Mouse (Mus musculus) embryonic fibroblast, embryonic 13.5 days (primary cell): ENCODE measurements around the gene Gli3. TPM values are rescaled to one million over a fixed set of nuclear protein-coding genes. Genes with fewer than 3 reads are reported as not detected.
A peak's percentile ranks its signal among the peaks of the same experiment; 100 is the strongest.

Experiments
- H3K27ac ChIP-seq: 2 replicates; pipeline ENCODE4 v1.5.1; 2012; ENCODE audit warnings: low read length, control low read depth, inconsistent platforms; ENCODE audit not compliant: insufficient read depth
- H3K4me1 ChIP-seq: 2 replicates; pipeline ENCODE4 v1.6.1; 2011; ENCODE audit warnings: low read length; ENCODE audit not compliant: control insufficient read depth, insufficient read depth
- H3K4me3 ChIP-seq: 2 replicates; pipeline ENCODE4 v1.5.1; 2011; ENCODE audit warnings: mild to moderate bottlenecking, control low read depth, low read length; ENCODE audit not compliant: insufficient read depth
- CTCF ChIP-seq: IDR thresholded peaks from 2 replicates; pipeline ENCODE4 v1.5.1; 2011; ENCODE audit warnings: mild to moderate bottlenecking, control low read depth, low read length, moderate library complexity, borderline replicate concordance; ENCODE audit not compliant: insufficient read depth
- POLR2A ChIP-seq: IDR thresholded peaks from 2 replicates; pipeline ENCODE4 v1.6.1; 2011; ENCODE audit warnings: low read depth, mild to moderate bottlenecking, control low read depth, low read length, moderate library complexity
- polyA plus RNA-seq: library from polyadenylated mRNA; stranded (reverse); fragments of >200 nt; gene quantifications from 2 replicates; pipeline ENCODE4 v1.2.4, GENCODE M21; 2011; ENCODE audit warnings: low read depth; ENCODE audit not compliant: missing spikeins, insufficient read length

Gli3 gene
- polyA plus RNA-seq, 1 experiment, result 64.3 TPM

DNA sequence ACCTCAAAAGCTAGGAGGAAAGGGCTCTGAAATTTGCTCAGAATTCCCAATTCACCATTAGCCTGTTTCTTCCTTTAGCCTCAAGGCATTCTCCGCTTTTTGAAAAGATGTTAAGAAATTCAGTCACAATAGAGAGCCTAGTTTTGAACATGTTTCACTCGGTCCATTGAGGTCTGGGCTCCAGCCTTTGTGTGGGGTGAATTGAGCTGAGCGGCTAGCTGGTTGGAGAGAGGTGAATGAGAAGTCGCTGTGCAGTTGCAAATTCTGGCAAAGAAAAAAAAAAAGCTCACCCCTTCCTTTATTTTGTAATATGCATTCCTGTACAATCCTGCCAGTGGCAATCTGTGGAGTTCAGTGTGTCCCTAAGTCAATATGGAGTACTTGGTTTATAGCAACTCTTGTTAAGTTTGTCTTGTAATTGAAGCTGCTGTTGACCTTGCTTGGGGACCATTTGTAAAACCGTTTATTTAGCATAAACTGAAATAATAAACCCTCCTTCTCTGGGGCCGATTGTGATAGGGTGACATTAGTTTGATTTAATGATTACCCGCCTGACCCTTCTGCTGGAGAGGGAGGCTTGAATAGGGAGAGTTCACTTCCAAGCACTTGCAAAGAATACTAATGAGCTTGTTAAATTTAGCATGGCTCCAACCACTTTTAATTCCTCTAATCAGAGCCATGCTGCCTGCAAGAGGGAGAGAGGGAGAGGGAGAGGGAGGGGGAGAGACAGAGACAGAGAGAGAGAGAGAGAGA lies 81.0 kb downstream of the Gli3 start:
- peaks cover 29% of the 10 kb centered on the region for H3K4me1 ChIP-seq
- H3K4me3 ChIP-seq, result no peak overlapping the region
- H3K27ac ChIP-seq, result peak overlapping the region; percentile 98; the same call in 1 of the 2 replicates
- TF ChIP-seq POLR2A (no peak), CTCF (no peak)

DNA sequence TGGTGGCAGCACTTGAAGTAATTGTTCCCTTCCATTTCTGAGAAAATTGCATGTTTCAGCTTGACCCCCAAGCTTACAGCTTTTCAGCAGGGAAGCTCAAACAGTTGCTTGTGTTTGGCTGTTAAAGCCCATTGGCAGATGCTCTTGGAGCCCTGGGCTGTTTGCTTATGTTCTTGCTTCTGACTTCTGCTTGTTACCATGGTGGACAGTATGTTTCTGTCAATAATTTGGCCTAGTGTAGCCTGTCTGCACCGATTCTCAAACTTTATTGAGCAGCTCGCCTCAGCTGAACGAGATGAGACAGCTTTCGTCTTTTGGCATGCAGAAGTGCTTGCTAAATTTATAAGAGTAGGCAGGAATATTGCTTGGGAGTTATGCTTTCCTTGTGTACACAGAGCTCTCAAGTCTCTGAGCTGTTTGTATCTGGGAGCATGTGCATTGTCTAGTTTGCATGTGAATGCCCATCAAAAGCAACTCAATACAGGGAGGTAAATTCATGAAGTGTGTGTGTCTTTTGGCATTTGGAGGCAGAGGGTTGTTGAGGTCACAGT lies 82.4 kb downstream of the Gli3 start:
- Histone ChIP-seq H3K4me1 (peaks cover 29% of the 10 kb centered on the region), H3K27ac (peak overlapping the region; percentile 98), H3K4me3 (no peak overlapping the region)
- TF ChIP-seq POLR2A, result no peak
- no peak for TF ChIP-seq CTCF

DNA sequence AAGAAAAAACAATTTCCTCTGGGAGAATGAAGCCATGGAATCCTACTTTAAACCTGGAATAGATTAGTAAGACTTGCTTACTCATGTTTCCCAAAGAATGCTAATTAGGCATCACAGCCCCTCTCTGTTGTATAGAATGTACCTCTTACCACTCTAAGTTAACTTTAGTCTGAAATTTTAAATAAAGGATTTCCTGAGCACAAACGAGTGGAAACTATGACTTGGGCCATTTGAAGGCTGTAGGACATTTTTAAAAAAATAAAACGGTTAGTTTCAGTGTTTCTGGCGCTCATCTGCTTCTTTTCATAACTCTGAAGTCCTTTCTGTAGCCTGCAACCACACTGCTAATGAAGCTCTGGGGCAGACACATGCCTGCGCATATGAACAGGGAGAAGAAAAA lies 83.2 kb downstream of the Gli3 start:
- H3K4me1 ChIP-seq, result peaks cover 33% of the 10 kb centered on the region

DNA sequence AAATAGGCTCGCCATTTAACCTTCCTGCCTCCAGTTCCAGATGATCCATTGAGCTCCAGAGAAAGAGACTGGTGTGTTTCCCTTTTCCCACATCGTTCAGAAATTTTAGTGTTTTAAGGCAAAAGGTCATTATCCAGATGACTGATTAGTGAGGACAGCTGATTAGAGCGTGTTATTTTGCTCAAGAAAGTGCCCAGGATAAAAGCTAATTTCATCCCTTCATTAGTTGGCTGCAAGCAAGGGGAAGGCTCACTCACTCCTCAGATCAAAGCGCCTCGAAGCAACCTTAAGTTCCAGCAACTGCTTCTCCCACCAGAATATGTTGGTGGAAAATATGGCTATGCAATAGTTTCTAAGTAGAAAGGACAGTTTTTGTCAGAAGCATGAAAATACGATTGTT lies 86.4 kb downstream of the Gli3 start:
- TF ChIP-seq POLR2A (no peak), CTCF (no peak)
- Histone ChIP-seq H3K4me3 (no peak overlapping the region), H3K27ac (peak overlapping the region; percentile 27; the same call in 1 of the 2 replicates), H3K4me1 (peaks cover 22% of the 10 kb centered on the region)

More for the DNA sequence above, 83.2 kb downstream of the Gli3 start:
- no peak overlapping the region for H3K4me3 ChIP-seq
- TF ChIP-seq CTCF (no peak), POLR2A (no peak)
- H3K27ac ChIP-seq, result peak overlapping the region; percentile 98

DNA sequence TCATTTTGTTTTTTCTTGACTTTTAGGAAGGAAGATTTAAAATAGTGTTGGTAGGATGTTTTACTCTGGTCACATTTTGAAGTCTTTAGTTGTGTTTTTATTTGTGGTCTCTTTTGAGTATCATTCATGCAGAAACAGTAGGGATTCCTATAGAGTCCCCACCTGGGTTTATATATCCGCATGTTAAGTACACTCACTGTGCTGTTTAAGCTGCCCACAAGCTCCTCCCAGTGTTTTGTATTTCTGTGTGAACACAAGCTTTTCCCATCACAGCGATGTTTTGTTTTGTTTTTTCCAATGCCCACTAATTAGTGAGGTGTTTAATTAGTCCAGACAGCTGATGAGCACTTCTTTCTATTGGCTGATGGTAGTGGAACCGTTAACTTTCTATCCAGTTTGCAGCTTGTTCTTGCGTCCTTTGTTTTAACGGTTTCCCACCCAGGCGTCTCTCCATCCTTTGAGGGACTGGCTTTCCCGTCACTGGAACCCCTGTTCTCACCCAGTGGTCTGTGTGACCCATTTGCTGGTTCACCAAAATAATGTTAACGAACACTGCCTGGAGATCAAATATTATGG lies 87.1 kb downstream of the Gli3 start:
- Histone ChIP-seq H3K27ac (peak overlapping the region; percentile 83; the same call in 1 of the 2 replicates), H3K4me3 (no peak overlapping the region), H3K4me1 (peaks cover 18% of the 10 kb centered on the region)
- TF ChIP-seq CTCF, result no peak
- TF ChIP-seq POLR2A, result no peak

DNA sequence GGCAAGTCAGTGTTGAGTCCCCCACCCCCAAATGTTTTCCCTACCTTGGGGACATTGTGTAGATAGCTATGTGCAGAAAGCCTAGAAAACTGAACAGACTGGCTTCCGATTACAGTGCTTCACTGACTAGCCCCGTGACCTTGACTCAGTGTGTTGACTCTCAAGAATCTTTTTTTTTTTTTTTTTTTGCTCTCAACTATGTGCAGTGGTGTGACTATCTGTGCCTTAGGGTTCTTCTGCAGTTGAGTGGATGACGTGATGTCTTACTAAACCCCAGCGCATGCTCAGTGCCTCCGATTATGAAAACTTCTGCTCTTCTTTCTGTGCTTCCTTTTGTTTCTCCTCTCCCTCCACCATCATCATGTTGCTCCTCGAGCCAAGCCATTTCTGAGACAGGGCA lies 87.7 kb downstream of the Gli3 start:
- TF ChIP-seq POLR2A (no peak), CTCF (no peak)
- Histone ChIP-seq H3K4me1 (peaks cover 12% of the 10 kb centered on the region), H3K27ac (peak overlapping the region; percentile 83)

DNA sequence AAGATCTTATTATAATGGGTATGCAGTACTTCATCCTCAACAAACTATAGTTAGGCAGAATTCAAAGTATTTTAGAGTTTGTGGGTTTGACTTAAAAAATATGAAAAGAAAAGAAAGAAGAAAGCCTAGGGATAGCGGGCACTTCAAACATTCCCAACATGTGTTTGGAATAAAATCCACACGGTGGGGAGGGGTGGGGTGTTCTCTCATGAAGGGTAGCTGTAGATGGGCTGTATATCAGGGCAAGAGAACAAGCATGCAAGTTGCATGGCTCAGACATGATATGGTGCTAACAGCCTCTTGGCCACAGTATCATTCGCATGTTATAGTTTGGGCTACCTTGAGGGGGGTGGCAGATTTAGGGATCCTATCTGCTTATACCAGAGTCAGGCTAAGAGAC lies 89.0 kb downstream of the Gli3 start:
- peaks cover 12% of the 10 kb centered on the region for H3K4me1 ChIP-seq
- TF ChIP-seq CTCF (no peak), POLR2A (no peak)
- no peak overlapping the region for H3K4me3 ChIP-seq
- peak overlapping the region; percentile 63 for H3K27ac ChIP-seq

More for the DNA sequence above, 87.7 kb downstream of the Gli3 start:
- no peak overlapping the region for H3K4me3 ChIP-seq

DNA sequence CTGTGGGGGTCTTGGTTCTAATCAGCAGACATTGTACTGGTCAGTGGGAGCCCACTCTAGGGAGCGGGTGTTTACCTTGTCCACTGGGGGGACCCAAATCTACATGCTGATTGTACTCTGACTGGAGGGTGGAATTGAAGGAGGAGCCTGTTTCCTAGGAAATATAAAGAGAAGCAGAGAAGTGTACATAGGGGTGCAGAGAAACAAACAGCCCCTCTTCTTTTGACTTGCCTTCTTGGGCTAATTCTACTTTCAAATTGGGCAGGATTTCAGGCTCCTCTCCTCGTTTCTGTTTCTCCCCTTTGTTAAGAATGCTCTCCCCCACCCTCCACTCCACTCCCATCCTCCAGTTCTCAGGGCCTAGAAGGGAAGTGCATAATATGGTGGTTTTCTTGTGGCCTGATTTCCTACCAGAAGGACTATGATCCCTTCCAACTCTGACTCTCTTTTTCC lies 93.6 kb downstream of the Gli3 start:
- H3K4me1 ChIP-seq, result peaks cover 14% of the 10 kb centered on the region
- 0 out of 2 replicates have a peak overlapping the region, but pooled peaks have one; percentile 2 for H3K27ac ChIP-seq
- TF ChIP-seq POLR2A, result no peak
- no peak for TF ChIP-seq CTCF
- H3K4me3 ChIP-seq, result no peak overlapping the region

DNA sequence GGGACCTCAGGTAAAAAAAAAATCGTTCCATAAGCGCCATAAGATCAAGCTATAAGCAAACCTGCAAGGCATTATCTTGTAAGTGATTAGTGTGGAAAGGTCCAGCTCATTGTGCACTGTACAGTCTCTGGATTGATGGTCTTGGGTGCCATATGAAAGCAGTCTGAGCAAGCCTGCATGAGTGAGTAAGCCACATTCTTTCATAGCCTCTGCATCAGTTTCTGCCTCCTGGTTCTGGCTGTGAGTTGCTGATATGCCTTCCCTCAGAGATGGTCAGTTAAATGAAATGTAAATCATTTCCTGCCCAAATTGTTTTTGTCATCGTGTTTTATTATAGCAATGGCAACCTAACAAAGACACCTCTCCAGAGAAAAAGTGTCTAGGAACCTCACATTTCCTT lies 98.4 kb downstream of the Gli3 start:
- TF ChIP-seq CTCF (no peak), POLR2A (no peak)
- Histone ChIP-seq H3K27ac (peak overlapping the region; percentile 94), H3K4me1 (peaks cover 14% of the 10 kb centered on the region), H3K4me3 (no peak overlapping the region)
